Mouse (Mus musculus) layer of hippocampus, postnatal 14 days (tissue): ENCODE results near the gene D730048I06Rik. TPM values are rescaled to one million over a fixed set of nuclear protein-coding genes. Genes with fewer than 3 reads are reported as not detected.
"Not testable (repeated sequence)": the region's sequence is repeated elsewhere in the genome, so short reads cannot be mapped to it uniquely, and the experiment has no call there.

Experiments used
- DNase-seq, 2 experiments: peaks; one replicate each; pipeline ENCODE4 v3.0.0; 2021 to 2022; ENCODE audit warnings: low spot score in 2 of 2, mixed read lengths in 1 of 2
- long read RNA-seq, 2 experiments: library from polyadenylated mRNA; stranded (forward); transcript quantifications; one replicate each; pipeline ENCODE4 v2.0.0; 2021
- total RNA-seq, 2 experiments: library from RNA; stranded (reverse); gene quantifications; 2 replicates each; pipeline ENCODE4 v1.2.3; 2021

The D730048I06Rik gene
- not detected for total RNA-seq
- long read RNA-seq, experiment 1: 0 reads
- long read RNA-seq, experiment 2: 0 reads

DNA sequence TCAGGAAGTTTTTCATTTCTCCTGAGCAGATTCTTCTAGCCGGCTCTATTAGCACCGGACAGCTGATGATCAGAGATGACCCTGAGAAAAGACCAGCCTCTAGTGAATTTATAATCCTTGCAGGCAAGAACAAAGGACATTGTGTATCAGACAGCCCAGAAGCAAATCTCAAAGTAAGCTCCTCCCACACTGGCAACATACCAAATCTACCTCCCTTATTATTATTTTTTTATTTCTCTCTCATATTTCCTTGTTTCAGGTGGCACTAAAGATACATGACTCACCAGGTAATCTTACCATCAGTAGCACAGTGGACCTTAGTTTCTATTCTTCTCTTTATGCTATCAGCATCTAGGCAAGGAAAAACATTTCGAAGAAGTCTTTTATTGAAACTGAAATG, at the start of gene D730048I06Rik, which contains the start of gene Gm27235:
D730048I06Rik (minus strand) TSS at position 112 of the 400 bp plus-strand sequence.
Gm27235 (minus strand) TSS at position 101 of the 400 bp plus-strand sequence.
- no peak for DNase-seq

DNA sequence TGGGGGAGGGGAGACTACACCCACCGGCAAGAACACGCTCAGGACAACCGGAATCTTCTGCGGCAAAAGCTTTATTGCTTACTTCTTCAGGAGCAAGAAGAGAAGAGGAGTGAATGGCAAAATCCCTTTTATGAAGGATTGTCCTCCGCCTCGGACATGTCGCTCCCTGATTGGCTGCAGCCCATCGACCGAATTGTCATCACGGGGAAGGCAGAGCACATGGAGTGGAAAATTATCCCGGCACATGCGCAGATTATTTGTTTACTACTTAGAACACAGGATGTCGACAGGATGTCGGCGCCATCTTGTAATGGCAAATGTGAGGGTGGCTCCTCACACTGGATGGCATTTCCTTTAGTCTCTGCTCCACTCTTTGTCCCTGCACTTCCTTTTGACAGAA, 28.0 kb upstream of the D730048I06Rik start:
- DNase-seq: not testable (repeated sequence)

DNA sequence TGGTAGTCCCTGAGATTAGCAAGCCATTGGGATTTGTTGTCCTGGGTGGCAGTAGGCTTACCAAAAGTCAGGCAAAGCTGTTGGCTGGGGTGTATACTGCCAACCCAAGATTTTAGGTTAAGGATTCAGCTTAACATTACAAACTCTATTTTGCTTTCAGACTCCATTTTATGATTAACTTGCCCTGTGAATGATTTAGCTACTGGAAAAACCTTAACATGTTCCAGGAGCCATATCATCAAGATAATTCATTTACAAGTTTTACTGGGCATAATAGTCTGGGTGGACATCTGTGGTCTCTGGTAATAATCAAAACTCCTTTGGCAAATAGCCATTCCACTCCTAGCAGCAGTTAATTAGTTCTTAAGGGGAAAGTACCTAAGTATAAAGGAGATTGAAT, 8.2 kb upstream of the D730048I06Rik start:
- no peak for DNase-seq

DNA sequence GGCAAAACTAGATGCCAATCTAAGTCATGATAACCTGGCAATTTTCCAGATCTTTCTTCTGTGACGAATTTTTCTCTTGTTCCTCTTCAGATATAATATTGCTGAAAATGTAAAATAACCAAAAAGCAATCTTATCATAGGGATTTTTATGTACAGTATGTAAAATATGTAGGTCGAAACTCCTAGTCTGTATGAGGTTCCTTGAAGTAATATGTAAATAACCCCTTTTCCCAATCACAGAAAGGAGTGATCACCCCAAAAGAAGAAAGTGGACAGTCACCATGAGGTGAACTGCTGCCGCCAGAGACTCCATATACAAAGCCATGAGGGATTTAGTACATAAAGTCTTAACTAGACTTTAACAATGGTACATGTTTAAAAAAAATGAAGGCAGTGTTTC, 11.9 kb downstream of the D730048I06Rik start, which contains the start of gene Gm17727:
Gm17727 (minus strand) TSS at position 101 of the 400 bp plus-strand sequence.
- DNase-seq: no peak

DNA sequence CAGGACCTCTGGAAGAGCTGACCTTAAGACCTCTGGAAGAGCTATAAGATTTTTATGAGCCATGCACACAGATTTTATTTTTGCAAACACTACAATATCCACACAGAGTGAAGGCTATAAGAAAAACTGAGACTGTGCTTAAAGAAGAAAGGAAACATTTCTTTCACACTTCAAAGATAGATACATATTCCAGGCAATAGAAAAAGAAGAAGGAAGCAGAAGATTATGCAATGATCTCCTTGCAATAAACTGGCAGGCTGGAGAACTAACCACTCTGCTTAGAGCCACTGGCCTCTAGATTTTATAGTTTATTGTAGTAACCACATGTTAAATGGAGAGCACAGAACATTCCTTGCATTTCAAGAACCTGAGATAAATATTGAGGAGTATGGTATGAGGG, 33.1 kb downstream of the D730048I06Rik start:
- DNase-seq: no peak

DNA sequence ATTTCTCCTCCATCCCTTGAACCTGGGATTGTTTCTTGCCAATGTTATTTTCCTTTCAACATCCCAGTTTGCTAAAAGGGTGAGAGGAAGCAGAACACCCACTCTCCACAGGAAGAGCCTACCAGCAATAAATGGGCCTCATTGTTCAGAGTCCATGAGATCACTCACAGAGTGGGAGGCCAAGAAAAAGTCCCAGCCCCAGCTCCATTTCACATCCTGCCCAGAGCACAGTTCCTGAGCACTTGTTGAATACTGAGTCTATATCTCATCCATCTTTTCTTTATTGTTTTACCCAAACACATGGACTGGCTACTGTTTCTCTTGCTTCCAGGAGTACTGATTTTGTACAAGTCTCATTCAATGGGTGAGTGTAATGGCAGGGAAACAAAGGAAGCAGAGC, 49.2 kb downstream of the D730048I06Rik start, which contains the start of gene Gm17677:
Gm17677 (plus strand) TSS at position 301 of the 400 bp plus-strand sequence.
- DNase-seq: no peak

Other genes starting within 250 kb of the D730048I06Rik start
- gene Ddx25, start 231.6 kb downstream of the D730048I06Rik start, total RNA-seq: 10 to 100 TPM; 13.8 to 14.7 TPM
- gene Pus3, start 231.5 kb downstream of the D730048I06Rik start, total RNA-seq: 10 to 100 TPM; 12.7 to 13.7 TPM
- gene Pate2, start 219.8 kb downstream of the D730048I06Rik start, total RNA-seq: 1 to 10 TPM in 1 of 2 experiments, under 1 TPM in 1; 0.74 to 1.6 TPM
- 10 to 100 TPM in 1 of 2 experiments, 1 to 10 TPM in 1; 9.2 to 10.6 TPM for gene Hyls1, start 219.7 kb downstream of the D730048I06Rik start, total RNA-seq
- not detected for gene Pate4, start 178.2 kb downstream of the D730048I06Rik start, total RNA-seq
- gene Pate3, start 141.9 kb downstream of the D730048I06Rik start, total RNA-seq: not detected
- not detected for gene Pate1, start 102.7 kb downstream of the D730048I06Rik start, total RNA-seq
- not detected for gene Gm17677, start 49.1 kb downstream of the D730048I06Rik start, total RNA-seq
- not detected for gene Gm17727, start 12.0 kb downstream of the D730048I06Rik start, total RNA-seq
- gene Gm27235, start within 50 bp of the D730048I06Rik start, total RNA-seq: not detected
- gene 9230110F15Rik, start 54.0 kb upstream of the D730048I06Rik start, total RNA-seq: not detected
- gene 9230113P08Rik, start 118.3 kb upstream of the D730048I06Rik start, total RNA-seq: not detected